Mouse (Mus musculus) ES-Bruce4 (cell line): ENCODE data around the gene Fdxacb1.

Source experiments
- CTCF ChIP-seq: IDR thresholded peaks from one replicate; pipeline ENCODE4 v1.8.1; 2011; ENCODE audit warnings: low read depth, low read length
- EP300 ChIP-seq: IDR thresholded peaks from 2 replicates; pipeline ENCODE4 v1.6.1; 2011; ENCODE audit warnings: low read depth, low read length; ENCODE audit not compliant: insufficient read depth

- TF ChIP-seq CTCF: no peak
- TF ChIP-seq EP300: no peak
These were observed 26.9 kb upstream of the Fdxacb1 start for GRCm38 (mm10) chr9:50740867-50741784.
